Mouse (Mus musculus): ENCODE measurements around the gene Shb. TPM values are rescaled to one million over a fixed set of nuclear protein-coding genes. Genes with fewer than 3 reads are reported as not detected.

The Shb gene
- polyA plus RNA-seq, 2 experiments: 5.0 to 8.8 TPM

GRCm38 (mm10) chr4:45413674-45414338 lies 118.5 kb downstream of the Shb start:
- TF ChIP-seq CTCF (IDR thresholded peaks at IDR 0.05; ENCODE audit: low read depth): no peak
- TF ChIP-seq EP300 (IDR thresholded peaks at IDR 0.05; ENCODE audit: low read depth): no peak
- peak in 1 of 3 experiments; percentile 38 for DNase-seq (ENCODE audit: low read depth in 3 of 3, low spot score in 3 of 3)
- 59% methylated on average over 9 of the region's 9 CpGs for WGBS (ENCODE audit: insufficient replicate concordance)
- no peaks in the 10 kb centered on the region for H3K9me3 ChIP-seq (ENCODE audit: control insufficient read depth, low read length)
- H3K27ac ChIP-seq: no peak overlapping the region
- peak; percentile 9; the same call in 1 of the 2 replicates for ATAC-seq (ENCODE audit: insufficient read depth)
- H3K9ac ChIP-seq (replicated peaks): no peak overlapping the region
- H3K36me3 ChIP-seq (replicated peaks; ENCODE audit: control insufficient read depth, insufficient read depth, low read depth): no peaks in the 10 kb centered on the region
- H3K27me3 ChIP-seq (ENCODE audit: control insufficient read depth, insufficient read depth, low read length): peaks cover 14% of the 10 kb centered on the region
- peaks cover 0 to 7% of the 10 kb centered on the region in 2 experiments; a peak in 2 of 4 replicates for H3K4me1 ChIP-seq (replicated peaks; ENCODE audit: control insufficient read depth in 2 of 2, insufficient read depth in 2 of 2, low read length in 1 of 2)
- no peak overlapping the region for H3K4me3 ChIP-seq (ENCODE audit: insufficient read depth in 1 of 2, low read depth in 2 of 2, low read length in 2 of 2)
- no peak overlapping the region for H3K4me2 ChIP-seq (ENCODE audit: low read depth)

- Histone ChIP-seq H3K27me3 (ENCODE audit: control insufficient read depth, insufficient read depth, low read length) (peaks cover 14% of the 10 kb centered on the region), H3K9ac (replicated peaks) (no peak overlapping the region), H3K27ac (no peak overlapping the region), H3K9me3 (ENCODE audit: control insufficient read depth, low read length) (no peaks in the 10 kb centered on the region), H3K4me3 (ENCODE audit: insufficient read depth in 1 of 2, low read depth in 2 of 2, low read length in 2 of 2) (no peak overlapping the region), H3K36me3 (replicated peaks; ENCODE audit: control insufficient read depth, insufficient read depth, low read depth) (no peaks in the 10 kb centered on the region), H3K4me1 (replicated peaks; ENCODE audit: control insufficient read depth in 2 of 2, insufficient read depth in 2 of 2, low read length in 1 of 2) (peaks cover 2 to 6% of the 10 kb centered on the region in 2 experiments; a peak in 3 of 4 replicates), H3K4me2 (ENCODE audit: low read depth) (no peak overlapping the region)
- DNase-seq (ENCODE audit: low read depth in 3 of 3, low spot score in 3 of 3) (no peak), ATAC-seq (ENCODE audit: insufficient read depth) (no peak)
- 72% methylated on average over 16 of the region's 16 CpGs for WGBS (ENCODE audit: insufficient replicate concordance)
- TF ChIP-seq CTCF (IDR thresholded peaks at IDR 0.05; ENCODE audit: low read depth): no peak
- no peak for TF ChIP-seq EP300 (IDR thresholded peaks at IDR 0.05; ENCODE audit: low read depth)
Measured at GRCm38 (mm10) chr4:45412433-45413192, 119.7 kb downstream of the Shb start.

- ATAC-seq (ENCODE audit: insufficient read depth): no peak
Measured at GRCm38 (mm10) chr4:45411181-45411790, 121.0 kb downstream of the Shb start.

GRCm38 (mm10) chr4:45409270-45409669 lies 123.0 kb downstream of the Shb start:
- Histone ChIP-seq H3K27ac (peak overlapping the region; percentile 100), H3K9me3 (ENCODE audit: control insufficient read depth, low read length) (no peaks in the 10 kb centered on the region), H3K36me3 (replicated peaks; ENCODE audit: control insufficient read depth, insufficient read depth, low read depth) (peaks cover 15% of the 10 kb centered on the region), H3K4me3 (ENCODE audit: insufficient read depth in 1 of 2, low read depth in 2 of 2, low read length in 2 of 2) (peak overlapping the region; percentile 67 to 96), H3K27me3 (ENCODE audit: control insufficient read depth, insufficient read depth, low read length) (peaks cover 11% of the 10 kb centered on the region), H3K4me1 (replicated peaks; ENCODE audit: control insufficient read depth in 2 of 2, insufficient read depth in 2 of 2, low read length in 1 of 2) (peaks cover 18 to 24% of the 10 kb centered on the region in 2 experiments), H3K4me2 (ENCODE audit: low read depth) (peak overlapping the region; percentile 98), H3K9ac (replicated peaks) (peak overlapping the region; percentile 100)
- TF ChIP-seq EP300 (IDR thresholded peaks at IDR 0.05; ENCODE audit: low read depth) (no peak), CTCF (IDR thresholded peaks at IDR 0.05; ENCODE audit: low read depth) (peak; percentile 44)
- ATAC-seq (ENCODE audit: insufficient read depth) (peak; percentile 54), DNase-seq (ENCODE audit: low read depth in 3 of 3, low spot score in 3 of 3) (peak; percentile 84 to 90 (median 87))
- WGBS (ENCODE audit: insufficient replicate concordance): 2% methylated on average over 10 of the region's 10 CpGs

More at GRCm38 (mm10) chr4:45411181-45411790, 121.0 kb downstream of the Shb start:
- Histone ChIP-seq H3K4me2 (ENCODE audit: low read depth) (no peak overlapping the region), H3K27ac (no peak overlapping the region), H3K4me3 (ENCODE audit: insufficient read depth in 1 of 2, low read depth in 2 of 2, low read length in 2 of 2) (no peak overlapping the region), H3K27me3 (ENCODE audit: control insufficient read depth, insufficient read depth, low read length) (peaks cover 14% of the 10 kb centered on the region), H3K9ac (replicated peaks) (no peak overlapping the region), H3K4me1 (replicated peaks; ENCODE audit: control insufficient read depth in 2 of 2, insufficient read depth in 2 of 2, low read length in 1 of 2) (peaks cover 8 to 15% of the 10 kb centered on the region in 2 experiments), H3K36me3 (replicated peaks; ENCODE audit: control insufficient read depth, insufficient read depth, low read depth) (peaks cover 3% of the 10 kb centered on the region; the same call in 1 of the 2 replicates), H3K9me3 (ENCODE audit: control insufficient read depth, low read length) (no peaks in the 10 kb centered on the region)
- DNase-seq (ENCODE audit: low read depth in 3 of 3, low spot score in 3 of 3): no peak
- TF ChIP-seq EP300 (IDR thresholded peaks at IDR 0.05; ENCODE audit: low read depth) (no peak), CTCF (IDR thresholded peaks at IDR 0.05; ENCODE audit: low read depth) (no peak)
- 69% methylated on average over 8 of the region's 8 CpGs for WGBS (ENCODE audit: insufficient replicate concordance)
